Mouse (Mus musculus): ENCODE results near the gene Snrpa1.

Gene Snrpa1

DNA sequence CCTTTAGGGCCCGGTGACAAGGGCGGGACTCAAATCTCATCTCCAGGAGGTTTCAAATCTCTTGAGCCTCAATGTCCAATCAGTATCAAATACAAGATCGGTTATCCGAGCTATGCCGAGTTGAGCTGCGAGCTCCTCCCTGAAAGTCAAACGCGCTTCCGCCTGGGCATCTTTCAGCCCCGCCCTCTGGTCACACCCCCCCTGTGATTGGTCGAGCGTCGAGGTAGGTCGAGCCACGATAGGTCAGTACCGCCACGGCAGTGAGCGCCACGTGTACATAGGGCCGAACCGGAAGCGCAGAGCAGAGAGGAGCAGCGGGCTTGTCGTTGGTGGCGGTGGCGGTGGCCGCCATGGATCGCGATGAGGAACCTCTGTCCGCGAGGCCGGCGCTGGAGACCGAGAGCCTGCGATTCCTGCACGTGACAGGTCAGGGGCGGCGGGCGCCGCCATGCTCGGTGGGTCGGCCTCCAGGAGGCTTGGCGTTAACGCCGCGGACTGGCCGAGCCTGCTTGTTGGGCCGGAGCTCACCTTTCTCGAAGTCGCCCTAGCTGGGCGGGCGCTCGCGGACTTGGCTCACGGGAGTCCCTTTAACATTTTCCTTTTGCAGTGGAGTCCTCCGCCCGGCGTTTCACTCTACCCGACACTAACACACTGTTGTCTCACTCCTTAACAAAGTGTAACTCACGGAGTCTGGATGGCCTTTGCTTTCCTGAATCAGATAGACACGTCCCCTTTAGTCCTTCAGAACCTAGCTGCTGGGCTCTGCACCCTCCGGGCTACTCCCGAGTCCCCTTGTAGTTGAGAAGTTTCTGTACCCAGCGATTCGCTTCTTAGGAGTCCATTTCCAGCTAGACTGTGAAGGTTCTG lies 20.8 kb downstream of the Snrpa1 start, which contains the start of gene Selenos:
Gene Selenos (plus strand): TSS at position 286 of the 867 bp plus-strand sequence.
- peak; percentile 97 for ATAC-seq (ENCODE audit: low TSS enrichment)

DNA sequence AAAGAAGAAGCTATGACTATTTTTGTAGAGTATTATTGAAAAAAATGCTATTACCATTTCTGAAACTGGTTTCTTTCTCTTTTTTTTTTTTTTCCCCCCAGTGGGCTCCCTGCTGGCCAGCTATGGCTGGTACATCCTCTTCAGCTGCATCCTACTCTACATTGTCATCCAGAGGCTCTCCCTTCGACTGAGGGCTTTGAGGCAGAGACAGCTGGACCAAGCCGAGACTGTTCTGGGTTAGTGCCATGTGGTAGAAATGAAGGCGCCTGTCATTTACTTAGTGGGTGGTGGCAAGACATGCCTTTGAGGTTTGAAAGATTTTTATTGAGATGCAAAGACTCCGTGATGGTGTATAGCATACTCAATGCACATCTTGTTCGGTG lies 21.4 kb downstream of the Snrpa1 start:
- ATAC-seq (ENCODE audit: low TSS enrichment), result no peak

DNA sequence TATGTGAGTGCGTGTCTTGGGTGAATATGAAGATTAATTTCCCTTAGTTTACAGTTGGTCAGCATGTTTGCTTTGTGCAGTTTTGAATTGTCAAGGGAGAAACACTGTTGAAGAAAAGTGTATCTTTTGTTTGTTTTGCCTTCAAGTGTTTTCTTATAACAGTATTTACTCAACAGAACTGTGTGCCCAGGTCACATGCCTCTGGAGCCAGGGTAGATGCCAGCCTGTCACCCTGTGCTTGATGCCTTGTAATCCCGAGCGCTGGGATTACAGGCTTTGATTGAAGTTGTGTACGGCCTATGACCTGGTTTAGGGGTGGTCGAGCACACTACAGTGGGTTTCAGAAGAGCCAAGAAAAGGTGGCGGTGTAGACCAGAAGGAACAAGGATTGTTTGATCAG lies 25.0 kb downstream of the Snrpa1 start:
- no peak for ATAC-seq (ENCODE audit: low TSS enrichment)

DNA sequence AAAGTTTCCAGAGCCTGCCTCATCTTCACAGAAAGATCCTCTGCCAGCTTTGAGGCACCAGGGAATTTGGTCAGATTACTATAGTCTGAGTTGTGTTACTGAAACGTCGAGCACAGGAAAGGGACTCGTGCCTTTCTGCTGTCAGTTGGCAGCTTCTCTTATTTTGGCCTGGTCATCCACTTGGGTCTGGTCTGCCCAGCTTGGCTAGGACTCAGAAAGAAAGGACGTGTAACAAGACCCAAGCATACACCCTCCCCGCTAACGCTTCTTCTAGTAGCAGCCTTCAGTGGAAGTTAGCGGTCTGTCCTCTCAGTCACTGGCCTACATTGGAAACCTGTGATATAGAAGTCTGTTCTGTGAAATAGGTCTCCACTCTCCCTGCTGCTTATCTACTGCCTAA lies 25.7 kb downstream of the Snrpa1 start:
- no peak for ATAC-seq (ENCODE audit: low TSS enrichment)

DNA sequence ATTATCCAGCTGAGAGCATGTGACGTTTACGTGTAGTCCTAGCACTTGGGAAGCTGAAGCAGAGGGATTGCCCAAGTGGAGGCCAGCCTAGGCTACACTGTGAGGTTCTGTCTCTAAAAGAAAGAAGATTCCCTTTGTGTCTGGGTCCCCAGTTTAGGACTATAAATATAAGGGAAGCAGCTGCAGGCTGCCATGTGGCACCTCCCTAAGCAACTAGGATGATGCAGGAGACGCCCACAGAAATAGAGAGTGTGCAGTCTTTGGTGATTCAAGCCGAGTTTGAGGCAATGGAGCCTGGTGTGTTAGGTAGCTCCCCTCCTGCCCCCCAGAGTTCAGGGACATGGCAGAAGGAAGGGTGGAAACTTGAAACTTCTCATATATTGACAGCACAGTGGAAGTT lies 28.8 kb downstream of the Snrpa1 start:
- ATAC-seq (ENCODE audit: low TSS enrichment), result peak; percentile 80

DNA sequence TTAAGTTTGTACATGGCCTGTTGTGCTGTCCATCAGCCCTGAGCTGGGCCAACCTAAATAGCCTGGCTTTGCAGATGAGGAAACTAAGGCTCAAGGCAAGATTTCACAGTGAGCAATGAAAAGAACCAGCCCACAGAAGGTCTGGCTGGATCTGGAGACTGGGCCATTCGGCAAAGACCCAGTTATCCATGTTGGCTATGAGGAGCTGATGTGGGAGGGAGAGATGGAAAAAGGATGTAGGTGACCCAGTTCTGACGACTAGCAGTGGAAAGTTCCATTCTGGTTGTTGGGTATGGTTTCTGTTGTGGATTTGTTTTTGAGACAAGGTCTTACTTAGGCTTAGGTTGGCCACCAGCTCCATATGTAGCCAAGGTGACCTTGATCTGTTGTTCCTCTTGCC lies 29.3 kb downstream of the Snrpa1 start:
- peak; percentile 81 for ATAC-seq (ENCODE audit: low TSS enrichment)

DNA sequence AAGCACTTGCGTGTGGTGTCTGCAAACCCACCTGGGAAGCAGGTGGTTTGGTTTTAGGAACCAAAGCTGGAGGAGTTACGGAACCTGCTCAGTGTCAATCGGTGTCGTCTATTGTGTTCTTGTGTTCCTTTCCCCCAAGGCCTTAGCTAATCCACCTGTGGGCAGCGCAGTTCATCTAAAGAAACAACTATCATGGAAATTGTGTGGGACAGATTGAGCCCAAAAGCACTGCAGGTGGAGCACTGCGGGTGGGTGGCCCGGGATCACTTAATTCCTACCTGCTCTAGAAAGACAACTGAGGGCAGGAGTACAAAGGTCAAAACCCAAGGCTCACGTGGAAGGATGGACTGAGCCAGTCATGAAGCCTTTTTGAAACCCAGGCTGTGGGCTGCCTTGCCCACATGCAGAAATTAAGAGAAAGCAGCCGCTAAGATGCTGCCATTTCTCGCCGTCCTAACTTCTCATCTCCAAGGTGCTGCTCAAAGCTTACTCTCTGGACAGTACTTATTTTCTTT lies 31.9 kb downstream of the Snrpa1 start:
- no peak for ATAC-seq (ENCODE audit: low TSS enrichment)

DNA sequence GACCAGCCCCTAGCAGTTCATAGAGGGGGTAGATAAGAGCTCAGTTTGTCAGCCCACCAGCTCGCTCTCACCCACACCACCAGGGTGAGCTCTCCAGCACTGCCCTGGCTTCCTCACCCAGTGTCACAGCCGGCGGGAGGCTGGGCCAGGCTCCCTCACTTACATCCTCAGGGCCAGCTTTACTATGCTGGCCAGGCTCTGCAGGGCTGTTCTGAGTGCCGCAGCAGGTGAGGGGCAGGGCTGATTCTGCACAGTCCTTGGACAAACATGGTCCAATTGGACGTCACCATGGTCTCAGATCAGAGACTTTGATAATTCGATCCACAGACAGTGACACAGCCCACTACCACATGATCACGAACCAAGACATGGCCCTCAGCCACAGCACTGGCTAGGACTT lies 32.8 kb downstream of the Snrpa1 start:
- ATAC-seq (ENCODE audit: low TSS enrichment), result no peak

DNA sequence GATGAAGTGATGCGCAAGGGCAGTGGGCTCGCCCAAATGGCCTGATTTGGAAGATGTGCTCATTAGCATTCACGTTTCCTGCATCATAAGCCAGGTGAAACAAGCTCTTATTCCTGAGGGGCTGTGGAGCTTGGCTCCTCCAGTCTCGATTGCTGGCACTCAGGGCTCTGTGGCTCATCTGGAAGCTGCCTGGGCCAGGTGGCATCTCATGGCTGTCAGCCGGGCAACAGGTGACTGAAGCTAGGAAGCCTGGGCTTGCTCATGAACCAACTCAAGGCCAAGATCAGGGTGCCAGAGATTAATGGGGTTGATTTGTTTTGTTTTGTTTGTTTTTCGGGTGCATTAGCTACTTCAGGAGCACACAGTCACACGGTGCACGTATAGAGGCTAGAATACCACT lies 33.9 kb downstream of the Snrpa1 start:
- no peak for ATAC-seq (ENCODE audit: low TSS enrichment)

DNA sequence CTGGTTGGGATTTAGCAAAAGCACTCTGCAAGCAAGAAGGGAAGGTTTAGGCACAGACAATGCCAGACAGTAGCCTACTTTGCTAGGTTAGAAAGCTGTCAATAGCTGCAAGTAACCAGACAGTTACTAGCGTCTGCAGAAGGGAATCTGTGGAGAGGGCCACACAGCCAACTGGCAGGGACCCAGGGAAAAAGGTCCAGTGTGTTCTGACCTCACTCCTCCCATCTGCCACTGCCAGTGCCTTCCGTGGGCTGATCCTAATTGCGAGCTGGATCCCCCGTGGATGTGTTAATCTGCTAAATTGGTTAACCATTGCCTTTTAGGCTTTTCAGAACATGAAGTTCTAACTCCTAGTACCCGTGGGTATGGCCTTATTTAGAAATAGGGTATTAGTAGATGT lies 35.3 kb downstream of the Snrpa1 start:
- ATAC-seq (ENCODE audit: low TSS enrichment), result no peak

DNA sequence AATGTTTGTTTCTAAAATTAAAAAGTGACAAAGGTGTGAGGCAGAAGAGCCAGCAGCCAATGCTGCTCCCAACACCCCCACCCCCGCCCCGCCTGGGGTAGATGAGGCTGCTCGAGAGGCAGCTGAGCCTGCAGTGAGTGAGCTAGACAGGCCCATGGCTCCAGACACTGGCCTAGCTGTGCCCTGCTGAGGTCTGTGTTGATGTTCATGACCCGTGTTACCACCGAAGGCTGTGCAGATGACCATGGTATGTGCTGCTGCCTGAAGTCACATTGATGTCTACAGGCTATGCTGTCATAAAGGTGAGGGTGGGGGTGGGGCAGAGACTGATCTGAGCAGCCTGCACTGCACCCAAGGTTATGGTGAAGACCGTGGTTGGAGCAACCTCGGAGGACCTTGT lies 40.0 kb downstream of the Snrpa1 start:
- no peak for ATAC-seq (ENCODE audit: low TSS enrichment)

DNA sequence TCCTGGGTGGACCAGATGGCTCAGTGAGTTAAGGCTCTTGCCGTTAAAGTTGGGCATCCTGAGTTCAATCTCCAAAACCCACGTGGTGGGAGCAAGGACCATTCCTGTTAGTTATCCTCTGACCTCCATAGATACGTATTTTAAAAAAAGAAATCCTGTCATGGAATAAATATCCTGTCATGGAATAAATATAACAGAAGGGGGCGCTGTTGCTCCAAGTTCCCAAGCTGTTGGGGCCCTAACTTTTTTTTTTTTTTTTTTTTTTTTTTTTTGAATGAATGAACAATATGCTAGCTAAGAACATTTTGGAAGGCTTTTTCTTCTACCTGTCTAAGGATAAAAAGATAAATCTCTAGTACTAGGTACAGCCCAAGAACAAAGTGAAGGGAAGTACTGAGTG lies 43.1 kb downstream of the Snrpa1 start:
- ATAC-seq (ENCODE audit: low TSS enrichment), result peak; percentile 41; the same call in 1 of the 2 replicates

DNA sequence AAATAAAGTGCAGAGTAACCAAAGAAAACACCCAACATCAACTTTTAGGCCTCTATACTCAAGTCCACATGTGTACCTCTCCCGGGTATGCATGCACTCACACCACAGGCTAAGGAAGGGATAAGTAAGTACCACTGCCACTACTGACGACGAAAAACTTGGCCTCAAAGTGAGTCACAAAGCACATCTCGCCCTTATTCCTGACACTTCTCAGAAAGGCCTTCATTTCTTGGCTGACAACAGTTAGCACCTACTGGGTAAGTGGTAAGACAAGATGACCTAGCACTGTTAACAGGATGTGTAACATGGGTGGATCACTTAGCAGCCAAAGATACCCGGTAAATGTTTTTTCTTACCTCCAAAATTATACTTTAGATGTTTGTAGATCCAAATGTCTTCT lies 45.7 kb downstream of the Snrpa1 start:
- ATAC-seq (ENCODE audit: low TSS enrichment), result no peak

DNA sequence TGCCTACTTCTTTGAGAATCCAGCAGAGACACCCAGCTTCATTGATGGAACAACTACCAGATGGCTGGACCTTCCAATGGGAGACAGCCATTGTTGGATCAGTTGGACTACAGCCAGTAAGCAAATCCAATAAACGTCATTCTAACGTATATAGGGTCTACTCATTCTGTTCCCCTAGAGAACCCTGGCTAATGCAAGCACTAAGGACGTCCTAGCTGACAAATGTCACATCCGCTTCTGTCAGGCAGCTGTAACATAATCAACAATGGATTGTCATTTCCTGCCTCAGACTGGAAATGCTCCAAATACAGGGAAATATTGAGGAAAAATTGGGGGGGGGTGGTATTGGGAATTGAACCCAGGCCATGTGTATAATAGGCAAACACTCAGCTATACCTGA lies 47.0 kb downstream of the Snrpa1 start:
- ATAC-seq (ENCODE audit: low TSS enrichment), result no peak

DNA sequence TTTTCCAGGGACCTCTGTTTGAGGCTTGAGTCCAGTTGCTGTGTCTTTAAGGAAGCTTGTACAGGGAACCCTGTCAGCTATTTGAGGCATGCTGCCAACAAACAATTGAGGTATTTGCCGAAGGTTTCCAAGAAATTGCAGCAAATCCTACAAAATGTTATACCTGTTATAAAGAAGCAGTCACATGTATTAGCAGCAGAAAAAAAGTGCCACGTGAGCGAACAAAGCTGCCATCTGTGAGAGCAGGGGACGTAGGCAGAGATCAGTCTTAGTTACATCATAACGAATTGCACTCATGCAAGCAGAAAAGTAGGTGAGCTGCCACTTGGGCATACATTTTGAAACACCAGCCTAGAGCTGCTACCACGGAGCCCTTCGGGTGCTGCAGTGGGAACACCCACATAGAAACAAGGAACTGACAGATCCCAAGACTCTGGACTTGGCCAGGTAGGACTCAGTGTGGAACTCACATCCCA lies 47.8 kb downstream of the Snrpa1 start:
- no peak for ATAC-seq (ENCODE audit: low TSS enrichment)

DNA sequence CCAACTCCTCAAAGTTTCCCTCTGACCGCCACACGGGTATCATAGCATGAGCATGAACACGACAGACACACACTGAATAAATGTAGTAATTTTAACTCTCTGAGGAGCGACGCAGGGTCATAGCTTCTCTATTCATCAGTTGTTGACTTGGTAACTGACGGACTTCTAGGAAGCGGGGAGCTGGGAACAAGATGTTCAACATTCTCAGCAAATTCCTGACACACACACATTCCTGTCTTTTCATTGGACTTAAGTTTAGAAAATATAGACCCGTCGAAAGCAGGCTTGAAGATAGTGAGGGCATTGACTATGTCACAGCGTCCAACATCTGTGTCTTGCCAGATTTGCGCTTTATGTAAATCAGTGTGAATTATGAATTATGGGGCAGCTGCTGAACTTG lies 48.4 kb downstream of the Snrpa1 start:
- ATAC-seq (ENCODE audit: low TSS enrichment), result no peak

DNA sequence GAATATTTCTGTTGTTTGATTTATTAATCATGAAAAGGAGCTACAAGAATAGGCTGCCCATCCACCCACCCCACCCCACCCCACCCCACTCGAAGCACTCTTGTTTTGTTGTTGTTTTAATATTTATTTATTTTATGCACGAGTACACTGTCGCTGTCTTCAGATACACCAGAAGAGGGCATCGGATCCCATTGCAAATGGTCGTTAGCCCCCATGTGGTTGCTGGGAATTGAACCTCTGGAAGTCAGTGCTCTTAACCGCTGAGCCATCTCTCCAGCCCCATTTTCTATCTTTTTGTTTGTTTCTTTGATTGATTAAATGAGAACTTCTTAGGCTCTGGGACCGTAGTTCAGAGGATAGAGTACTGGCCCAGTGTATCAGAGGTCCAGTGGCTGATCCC lies 49.1 kb downstream of the Snrpa1 start:
- ATAC-seq (ENCODE audit: low TSS enrichment), result no peak

DNA sequence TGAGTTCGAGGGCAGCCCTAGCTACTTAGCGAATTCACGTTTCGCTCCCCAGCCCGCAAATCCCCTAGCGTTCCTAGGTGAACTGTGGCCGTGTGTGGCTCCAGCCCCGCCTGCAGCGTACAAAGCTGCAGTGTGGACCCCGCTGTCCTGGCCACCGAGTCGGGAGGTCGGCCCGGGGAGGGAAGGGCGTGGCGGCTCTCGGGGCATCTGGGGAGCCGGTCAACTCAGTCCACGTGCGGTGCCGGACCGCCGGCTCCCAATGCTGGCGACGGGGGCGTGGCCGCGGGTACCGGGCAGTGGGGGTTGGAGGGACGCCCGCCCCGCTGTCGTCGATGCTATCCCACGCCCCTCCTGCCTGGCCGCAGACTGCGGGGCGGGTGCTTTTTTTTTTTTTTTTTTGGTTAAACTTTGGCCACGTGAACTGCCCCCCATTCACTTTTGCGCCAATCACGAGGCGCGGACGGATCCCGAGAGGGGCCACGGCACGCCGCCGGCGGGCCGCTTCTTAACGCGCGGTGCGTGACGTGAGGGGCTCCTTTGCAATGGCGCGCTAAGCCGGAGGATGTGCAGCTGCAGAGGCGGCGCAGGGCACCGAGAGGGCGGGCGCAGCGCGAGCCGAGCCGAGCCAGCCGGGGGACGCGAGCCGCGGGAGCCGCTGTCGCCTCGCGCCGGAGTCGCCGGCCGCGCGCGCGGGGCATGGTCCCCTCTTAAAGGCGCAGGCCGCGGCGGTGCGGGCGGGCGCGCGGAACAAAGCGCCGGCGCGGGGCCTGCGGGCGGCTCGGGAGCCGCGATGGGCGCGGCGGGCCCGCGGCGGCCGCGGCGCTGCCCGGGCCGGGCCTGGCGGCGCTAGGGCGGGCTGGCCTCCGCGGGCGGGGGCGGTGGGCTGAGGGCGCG lies 50.4 kb downstream of the Snrpa1 start, which contains the start of gene Chsy1:
Gene Chsy1 (plus strand): TSS at position 555 of the 894 bp plus-strand sequence.
- ATAC-seq (ENCODE audit: low TSS enrichment), result peak; percentile 78

DNA sequence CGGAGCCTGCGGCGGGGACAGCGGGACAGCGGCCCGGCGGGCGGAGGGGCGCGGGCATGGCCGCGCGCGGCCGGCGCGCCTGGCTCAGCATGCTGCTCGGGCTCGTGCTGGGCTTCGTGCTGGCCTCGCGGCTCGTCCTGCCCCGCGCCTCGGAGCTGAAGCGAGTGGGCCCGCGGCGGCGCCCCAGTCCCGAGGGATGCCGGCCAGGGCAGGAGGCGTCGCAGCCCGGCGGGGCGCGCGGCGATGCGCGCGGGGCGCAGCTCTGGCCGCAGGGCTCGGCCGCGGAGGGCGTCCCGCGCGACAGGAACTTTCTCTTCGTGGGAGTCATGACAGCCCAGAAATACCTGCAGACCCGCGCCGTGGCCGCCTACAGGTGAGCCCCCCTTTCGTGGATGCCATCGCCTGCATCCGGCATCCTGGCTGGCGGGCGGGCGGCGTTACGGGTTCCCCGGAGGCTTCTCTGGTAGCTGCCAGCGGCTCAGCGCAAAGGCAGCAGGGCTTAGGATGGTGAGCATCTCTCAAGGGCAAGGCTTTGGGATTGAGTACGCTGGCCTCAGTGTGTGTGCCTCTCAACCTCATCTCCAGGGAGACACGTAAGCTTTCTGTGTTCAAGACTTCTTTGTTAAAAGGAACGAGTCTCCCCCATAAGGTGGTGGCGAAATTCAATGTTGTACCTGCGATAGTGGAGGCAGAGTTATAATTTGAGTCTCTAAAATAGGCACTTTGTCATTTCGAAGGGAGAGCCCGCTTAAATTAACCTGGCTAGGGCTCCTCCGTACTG lies 51.2 kb downstream of the Snrpa1 start:
- peak; percentile 50 for ATAC-seq (ENCODE audit: low TSS enrichment)

DNA sequence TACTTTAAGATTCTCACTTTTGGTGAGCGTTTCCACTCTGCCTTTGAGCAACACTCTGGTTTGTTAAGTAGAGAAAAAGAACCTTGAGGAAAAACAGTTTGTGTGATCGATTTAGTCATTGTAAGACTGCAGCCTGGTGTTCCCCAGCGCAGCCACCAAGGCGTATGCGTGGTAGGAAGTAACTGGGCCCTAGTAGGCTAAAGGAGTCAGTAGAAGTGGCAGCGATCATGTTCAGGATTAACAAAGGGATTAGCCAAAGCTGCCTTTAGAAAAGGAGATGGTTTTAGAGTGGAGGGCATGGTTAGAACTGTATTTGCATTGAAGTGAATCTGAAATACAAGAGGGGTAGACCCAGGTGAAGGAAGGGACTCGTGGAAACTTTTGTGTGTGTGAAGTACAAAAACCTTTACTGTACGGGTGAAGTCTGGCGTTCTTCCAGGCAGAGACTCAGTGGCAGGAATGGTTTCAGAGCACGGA lies 51.9 kb downstream of the Snrpa1 start:
- ATAC-seq (ENCODE audit: low TSS enrichment), result no peak

DNA sequence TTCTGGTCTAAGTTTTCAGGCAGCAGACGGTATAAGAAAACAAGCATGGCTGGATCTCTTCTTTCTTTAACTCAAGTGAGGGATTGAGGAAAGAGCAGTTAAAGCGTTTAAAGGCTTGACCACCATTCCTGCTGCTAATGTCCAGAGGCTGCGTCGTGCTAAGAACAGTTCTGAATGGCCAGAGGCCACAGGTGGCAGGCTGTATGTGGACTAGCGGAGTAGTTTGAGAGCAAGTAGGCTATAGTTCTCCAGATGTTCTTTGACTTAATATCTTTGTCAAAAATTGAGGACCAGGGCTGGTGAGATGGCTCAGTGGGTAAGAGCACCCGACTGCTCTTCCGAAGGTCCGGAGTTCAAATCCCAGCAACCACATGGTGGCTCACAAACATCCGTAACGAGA lies 52.4 kb downstream of the Snrpa1 start:
- no peak for ATAC-seq (ENCODE audit: low TSS enrichment)

All from frontal cortex, adult (tissue).